Mouse (Mus musculus) E14TG2a.4 (cell line): ENCODE data around the gene Rapgef4.

Experiments
- CTCF ChIP-seq: conservative IDR thresholded peaks from 2 replicates; pipeline ENCODE4 v1.5.1; 2014; ENCODE audit warnings: low read length
- POU5F1 ChIP-seq: IDR thresholded peaks from 2 replicates; pipeline ENCODE4 v1.6.1; 2014; ENCODE audit warnings: low read length, borderline replicate concordance

DNA sequence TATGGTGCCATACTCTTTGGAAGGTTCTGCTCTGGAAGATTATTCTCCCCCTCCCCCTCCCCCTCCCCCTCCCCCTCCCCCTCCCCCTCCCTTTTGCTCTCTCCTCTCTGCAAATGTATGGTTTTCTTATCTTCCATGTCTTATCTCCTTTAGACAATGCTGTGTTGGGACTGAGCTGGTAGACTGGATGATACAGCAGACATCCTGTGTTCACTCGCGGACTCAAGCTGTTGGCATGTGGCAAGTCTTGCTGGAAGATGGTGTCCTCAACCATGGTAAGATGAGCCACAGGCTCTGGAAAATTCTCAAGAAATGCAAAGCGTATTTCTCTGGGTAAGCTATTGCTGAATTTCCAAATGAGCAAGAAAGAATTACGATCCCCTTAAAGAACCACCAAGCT is 197.0 kb downstream of the Rapgef4 start:
- no peak for TF ChIP-seq CTCF
- no peak for TF ChIP-seq POU5F1
